In the genomic region with DNA sequence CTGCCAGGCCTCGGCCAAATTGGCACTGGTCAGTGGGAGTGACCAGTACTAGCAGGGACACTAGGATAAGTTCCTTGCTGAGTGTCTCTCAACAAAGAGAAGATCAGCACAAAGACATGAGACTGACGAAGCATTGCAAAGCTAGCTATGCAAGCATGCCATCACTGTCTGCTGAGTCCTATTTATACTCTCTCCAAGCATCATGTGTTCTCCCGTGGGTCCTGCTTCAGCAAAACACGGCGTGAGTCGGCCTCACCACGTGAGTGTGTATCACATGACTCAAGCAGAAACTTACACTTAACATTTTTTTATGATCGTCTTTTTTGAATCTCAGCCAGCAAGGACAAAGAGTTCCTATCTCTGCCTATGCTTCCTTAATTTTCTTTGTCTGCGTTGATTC, we compare ENCODE assay signal across 23 mouse cellular contexts.
DNase-seq lines count a peak whose midpoint lies in the region; ATAC-seq lines count a peak whose summit lies in the region.
"Had no signal": no experiment of that assay in that cellular context is flagged by ENCODE, and none has a peak within 500 bp of the region (broad histone marks: within the 10 kb centered on the region; RNA-seq: fewer than 3 reads in every experiment).

No protein-coding gene starts in this region.

- WGBS in lung, embryonic 16.5 days: 51% methylated on average over 9 of the region's 9 CpGs
- WGBS in heart, embryonic 13.5 days: 43% methylated on average over 9 of the region's 9 CpGs

- H3K36me3 ChIP-seq in lung, embryonic 16.5 days (ENCODE audit: control insufficient read depth, insufficient read depth, low read length): no peaks in the 10 kb centered on the region
- H3K36me3 ChIP-seq in heart, embryonic 13.5 days: no peaks in the 10 kb centered on the region
- H3K36me3 ChIP-seq: forebrain, embryonic 10.5 days; hindbrain, embryonic 10.5 days; midbrain, embryonic 13.5 days; stomach, embryonic 15.5 days had no signal

- H3K9ac ChIP-seq in lung, embryonic 16.5 days (ENCODE audit: low read length): no peak overlapping the region
- H3K9ac ChIP-seq in heart, embryonic 13.5 days: no peak overlapping the region
- H3K9ac ChIP-seq: forebrain, postnatal 0 days; midbrain, embryonic 13.5 days; stomach, embryonic 15.5 days had no signal

- DNase-seq in heart, adult 18-20 months: peak; percentile 44 to 55
- DNase-seq in heart, postnatal 14 days: no peak
- no peak for DNase-seq in lung, postnatal 36 days
- DNase-seq in skeletal muscle tissue, adult 2 months (ENCODE audit: low read depth, low spot score): peak; percentile 62
- no peak for DNase-seq in spleen, adult 12 weeks (ENCODE audit: low spot score)
- no peak for DNase-seq in layer of hippocampus, postnatal 25 days (ENCODE audit: extremely low spot score in 1 of 2, low spot score in 1 of 2)
- DNase-seq: adrenal gland, postnatal 14 days; cerebellum, adult 8-10 months; forebrain, postnatal 0 days; gastrocnemius, postnatal 14 days; kidney, adult 18-20 months; layer of hippocampus, postnatal 36 days; lung, adult 18-20 months; thymus, adult 18-20 months; thymus, postnatal 4 days had no signal

- intact Hi-C loops in heart, postnatal 14 days (cut with DNase I): loop anchor here (5.0 kb wide), 1 partner anchor 65 kb away; no protein-coding TSS in a partner anchor

- H3K4me2 ChIP-seq in lung, embryonic 16.5 days (ENCODE audit: low read depth, low read length): no peak overlapping the region
- H3K4me2 ChIP-seq in heart, embryonic 13.5 days: no peak overlapping the region
- H3K4me2 ChIP-seq: midbrain, embryonic 13.5 days; stomach, embryonic 15.5 days had no signal

- ATAC-seq in lung, embryonic 16.5 days (ENCODE audit: low read depth): no peak
- ATAC-seq in heart, embryonic 13.5 days (ENCODE audit: extremely low read depth, insufficient number of reproducible peaks, low FRiP score, low TSS enrichment): no peak
- ATAC-seq: forebrain, postnatal 0 days; hindbrain, postnatal 0 days; midbrain, embryonic 13.5 days had no signal

- no peaks in the 10 kb centered on the region for H3K9me3 ChIP-seq in lung, embryonic 16.5 days (ENCODE audit: control insufficient read depth, low read length)
- no peaks in the 10 kb centered on the region for H3K9me3 ChIP-seq in heart, embryonic 13.5 days
- H3K9me3 ChIP-seq: forebrain, embryonic 10.5 days; hindbrain, embryonic 10.5 days; midbrain, embryonic 13.5 days; stomach, embryonic 15.5 days had no signal

- no peak overlapping the region for H3K4me3 ChIP-seq in lung, embryonic 16.5 days (ENCODE audit: low read length)
- no peak overlapping the region for H3K4me3 ChIP-seq in heart, embryonic 13.5 days
- H3K4me3 ChIP-seq: forebrain, embryonic 10.5 days; hindbrain, embryonic 10.5 days; midbrain, embryonic 13.5 days; stomach, embryonic 15.5 days had no signal

- peaks cover 31% of the 10 kb centered on the region for H3K4me1 ChIP-seq in lung, embryonic 16.5 days (replicated peaks; ENCODE audit: control insufficient read depth, insufficient read depth, low read length)
- peaks cover 53% of the 10 kb centered on the region for H3K4me1 ChIP-seq in heart, embryonic 13.5 days

- H3K27ac ChIP-seq in lung, embryonic 16.5 days (ENCODE audit: low read length): peak overlapping the region; percentile 80
- peak overlapping the region; percentile 93 for H3K27ac ChIP-seq in heart, embryonic 13.5 days (replicated peaks)
- H3K27ac ChIP-seq: forebrain, embryonic 10.5 days; hindbrain, embryonic 10.5 days; hindbrain, postnatal 0 days; kidney, postnatal 0 days; midbrain, embryonic 13.5 days; stomach, embryonic 15.5 days had no signal

- H3K27me3 ChIP-seq in lung, embryonic 16.5 days (ENCODE audit: control insufficient read depth, insufficient read depth, low read depth, low read length): no peaks in the 10 kb centered on the region
- H3K27me3 ChIP-seq in heart, embryonic 13.5 days (replicated peaks): no peaks in the 10 kb centered on the region
- H3K27me3 ChIP-seq: stomach, embryonic 15.5 days had no signal

Comparison
In these comparisons a context has a peak if more than half of its experiments do, and no peak if none do; other contexts are left out.
1. DNase-seq: peak in heart, adult 18-20 months (2 of 2) and skeletal muscle tissue, adult 2 months (single experiment); none in heart, postnatal 14 days (0 of 2), lung, postnatal 36 days (single experiment), spleen, adult 12 weeks (single experiment) and layer of hippocampus, postnatal 25 days (0 of 2).